Mouse (Mus musculus): ENCODE data around the gene Park7.

- TF ChIP-seq CTCF (IDR thresholded peaks at IDR 0.05; ENCODE audit: extremely low read depth, insufficient read length, insufficient replicate concordance, low read depth, low read length) (no peak), POLR2A (IDR thresholded peaks at IDR 0.05; ENCODE audit: low read depth, low read length) (no peak)
These were observed 41.6 kb downstream of the Park7 start for GRCm38 (mm10) chr4:150872681-150873080.

Measured in small intestine, adult 2 months (tissue).